Mouse (Mus musculus): ENCODE data around the gene Lemd2. TPM values are rescaled to one million over a fixed set of nuclear protein-coding genes. Genes with fewer than 3 reads are reported as not detected.
A peak's percentile ranks its signal among the peaks of the same experiment; 100 is the strongest.

The Lemd2 gene
- total and polyA plus RNA-seq, 2 experiments from 2014 or later = 20.6 to 85.7 TPM

- no peak for DNase-seq (ENCODE audit: low spot score)
- Histone ChIP-seq H3K27me3 (ENCODE audit: insufficient read depth, low read length) (no peaks in the 10 kb centered on the region), H3K4me3 (ENCODE audit: low read depth, low read length) (no peak overlapping the region), H3K36me3 (ENCODE audit: insufficient read depth, low read length) (no peaks in the 10 kb centered on the region), H3K4me1 (ENCODE audit: insufficient read depth, low read length) (peaks cover 16% of the 10 kb centered on the region), H3K9me3 (ENCODE audit: low read length) (no peaks in the 10 kb centered on the region), H3K27ac (ENCODE audit: low read depth, low read length) (no peak overlapping the region), H3K4me2 (ENCODE audit: low read depth, low read length, poor library complexity, severe bottlenecking) (no peak overlapping the region), H3K9ac (replicated peaks; ENCODE audit: low read length, poor library complexity, severe bottlenecking) (no peak overlapping the region)
- TF ChIP-seq CTCF (IDR thresholded peaks at IDR 0.05) = no peak
- 58% methylated on average over 8 of the region's 8 CpGs for WGBS
- no peak for ATAC-seq (ENCODE audit: low FRiP score)
Measured at GRCm38 (mm10) chr17:27230455-27231145, 26.3 kb upstream of the Lemd2 start.

- H3K27ac ChIP-seq (ENCODE audit: low read depth, low read length) = no peak overlapping the region
- H3K9me3 ChIP-seq (ENCODE audit: low read length) = no peaks in the 10 kb centered on the region
- no peak for TF ChIP-seq CTCF (IDR thresholded peaks at IDR 0.05)
- 19% methylated on average over 14 of the region's 14 CpGs for WGBS
- H3K4me3 ChIP-seq (ENCODE audit: low read depth, low read length) = no peak overlapping the region
- no peak overlapping the region for H3K4me2 ChIP-seq (ENCODE audit: low read depth, low read length, poor library complexity, severe bottlenecking)
- DNase-seq (ENCODE audit: low spot score) = no peak
- 0 out of 2 replicates have a peak, but pooled peaks have one; percentile 20 for ATAC-seq (ENCODE audit: low FRiP score)
- H3K27me3 ChIP-seq (ENCODE audit: insufficient read depth, low read length) = no peaks in the 10 kb centered on the region
- peaks cover 16% of the 10 kb centered on the region for H3K4me1 ChIP-seq (ENCODE audit: insufficient read depth, low read length)
- no peaks in the 10 kb centered on the region for H3K36me3 ChIP-seq (ENCODE audit: insufficient read depth, low read length)
- H3K9ac ChIP-seq (replicated peaks; ENCODE audit: low read length, poor library complexity, severe bottlenecking) = no peak overlapping the region
Measured at GRCm38 (mm10) chr17:27229710-27230454, 25.6 kb upstream of the Lemd2 start.

- no peaks in the 10 kb centered on the region for H3K27me3 ChIP-seq (ENCODE audit: insufficient read depth, low read length)
- no peak overlapping the region for H3K4me3 ChIP-seq (ENCODE audit: low read depth, low read length)
- H3K4me1 ChIP-seq (ENCODE audit: insufficient read depth, low read length) = peaks cover 16% of the 10 kb centered on the region
- no peak for ATAC-seq (ENCODE audit: low FRiP score)
- H3K9ac ChIP-seq (replicated peaks; ENCODE audit: low read length, poor library complexity, severe bottlenecking) = no peak overlapping the region
- H3K9me3 ChIP-seq (ENCODE audit: low read length) = no peaks in the 10 kb centered on the region
- no peak overlapping the region for H3K27ac ChIP-seq (ENCODE audit: low read depth, low read length)
- peak; percentile 74 for DNase-seq (ENCODE audit: low spot score)
- no peaks in the 10 kb centered on the region for H3K36me3 ChIP-seq (ENCODE audit: insufficient read depth, low read length)
- WGBS = 24% methylated on average over 11 of the region's 11 CpGs
- TF ChIP-seq CTCF (IDR thresholded peaks at IDR 0.05) = no peak
- no peak overlapping the region for H3K4me2 ChIP-seq (ENCODE audit: low read depth, low read length, poor library complexity, severe bottlenecking)
Measured at GRCm38 (mm10) chr17:27228216-27228915, 24.1 kb upstream of the Lemd2 start.

- H3K27me3 ChIP-seq (ENCODE audit: insufficient read depth, low read length) = no peaks in the 10 kb centered on the region
- TF ChIP-seq CTCF (IDR thresholded peaks at IDR 0.05) = no peak
- 0 out of 2 replicates have a peak overlapping the region, but pooled peaks have one; percentile 38 for H3K27ac ChIP-seq (ENCODE audit: low read depth, low read length)
- 45% methylated on average over 7 of the region's 7 CpGs for WGBS
- DNase-seq (ENCODE audit: low spot score) = no peak
- H3K36me3 ChIP-seq (ENCODE audit: insufficient read depth, low read length) = no peaks in the 10 kb centered on the region
- no peak overlapping the region for H3K4me3 ChIP-seq (ENCODE audit: low read depth, low read length)
- no peak overlapping the region for H3K4me2 ChIP-seq (ENCODE audit: low read depth, low read length, poor library complexity, severe bottlenecking)
- H3K4me1 ChIP-seq (ENCODE audit: insufficient read depth, low read length) = peaks cover 16% of the 10 kb centered on the region
- no peak for ATAC-seq (ENCODE audit: low FRiP score)
- no peak overlapping the region for H3K9ac ChIP-seq (replicated peaks; ENCODE audit: low read length, poor library complexity, severe bottlenecking)
- H3K9me3 ChIP-seq (ENCODE audit: low read length) = no peaks in the 10 kb centered on the region
Measured at GRCm38 (mm10) chr17:27227258-27227657, 23.0 kb upstream of the Lemd2 start.

- Histone ChIP-seq H3K9me3 (ENCODE audit: low read length) (no peaks in the 10 kb centered on the region), H3K4me1 (ENCODE audit: insufficient read depth, low read length) (peaks cover 16% of the 10 kb centered on the region), H3K27ac (ENCODE audit: low read depth, low read length) (no peak overlapping the region), H3K4me3 (ENCODE audit: low read depth, low read length) (no peak overlapping the region), H3K36me3 (ENCODE audit: insufficient read depth, low read length) (no peaks in the 10 kb centered on the region), H3K4me2 (ENCODE audit: low read depth, low read length, poor library complexity, severe bottlenecking) (no peak overlapping the region), H3K27me3 (ENCODE audit: insufficient read depth, low read length) (no peaks in the 10 kb centered on the region), H3K9ac (replicated peaks; ENCODE audit: low read length, poor library complexity, severe bottlenecking) (no peak overlapping the region)
- TF ChIP-seq CTCF (IDR thresholded peaks at IDR 0.05) = no peak
- WGBS = 25% methylated on average over 3 of the region's 3 CpGs
- no peak for ATAC-seq (ENCODE audit: low FRiP score)
- no peak for DNase-seq (ENCODE audit: low spot score)
Measured at GRCm38 (mm10) chr17:27226701-27227100, 22.4 kb upstream of the Lemd2 start.

Data from midbrain, postnatal 0 days (tissue).